Comparison of ENCODE assay signal across 15 mouse cellular contexts in genomic region chr7:110823593-110823992, GRCm38 (mm10). TPM values are rescaled to one million over a fixed set of nuclear protein-coding genes. Genes with fewer than 3 reads are reported as not detected.
A peak's percentile ranks its signal among the peaks of the same experiment; 100 is the strongest.
DNase-seq lines count a peak whose midpoint lies in the region; ATAC-seq lines count a peak whose summit lies in the region.
"Had no signal": no experiment of that assay in that cellular context is flagged by ENCODE, and none has a peak within 500 bp of the region (broad histone marks: within the 10 kb centered on the region; RNA-seq: fewer than 3 reads in every experiment).

No protein-coding gene starts in this region.

- H3K36me3 ChIP-seq in liver, embryonic 13.5 days: peaks cover 78% of the 10 kb centered on the region
- peaks cover 84% of the 10 kb centered on the region for H3K36me3 ChIP-seq in liver, embryonic 12.5 days
- peaks cover 94% of the 10 kb centered on the region for H3K36me3 ChIP-seq in megakaryocyte, embryonic 14.5 days (replicated peaks; ENCODE audit: low read length)

- H3K4me2 ChIP-seq in liver, embryonic 13.5 days: no peak overlapping the region
- no peak overlapping the region for H3K4me2 ChIP-seq in liver, embryonic 12.5 days
- H3K4me2 ChIP-seq: forebrain, embryonic 12.5 days; limb, embryonic 15.5 days had no signal

- 54% methylated on average over 4 of the region's 4 CpGs for WGBS in liver, embryonic 13.5 days (ENCODE audit: insufficient replicate concordance)
- 61% methylated on average over 4 of the region's 4 CpGs for WGBS in liver, embryonic 12.5 days (ENCODE audit: insufficient replicate concordance)

- H3K27me3 ChIP-seq in liver, embryonic 13.5 days: no peaks in the 10 kb centered on the region
- no peaks in the 10 kb centered on the region for H3K27me3 ChIP-seq in liver, embryonic 12.5 days (replicated peaks)
- no peaks in the 10 kb centered on the region for H3K27me3 ChIP-seq in megakaryocyte, embryonic 14.5 days (replicated peaks)
- H3K27me3 ChIP-seq: forebrain, embryonic 12.5 days; limb, embryonic 15.5 days had no signal

- no peak for ATAC-seq in liver, embryonic 13.5 days (ENCODE audit: low read depth)
- ATAC-seq in liver, embryonic 12.5 days: no peak
- ATAC-seq: activated CD4-positive, CD25-positive, alpha-beta regulatory T cell, adult 4 months had no signal

- no peak overlapping the region for H3K4me3 ChIP-seq in liver, embryonic 13.5 days (replicated peaks)
- H3K4me3 ChIP-seq in liver, embryonic 12.5 days: no peak overlapping the region
- no peak overlapping the region for H3K4me3 ChIP-seq in brown adipose tissue, adult 24 weeks (ENCODE audit: insufficient read depth, low read depth, low read length)
- peak overlapping the region; percentile 80 for H3K4me3 ChIP-seq in megakaryocyte, embryonic 14.5 days (replicated peaks)
- H3K4me3 ChIP-seq: forebrain, embryonic 12.5 days; limb, embryonic 15.5 days had no signal

- H3K9me3 ChIP-seq in liver, embryonic 13.5 days (replicated peaks): no peaks in the 10 kb centered on the region
- H3K9me3 ChIP-seq in liver, embryonic 12.5 days (replicated peaks): no peaks in the 10 kb centered on the region
- no peaks in the 10 kb centered on the region for H3K9me3 ChIP-seq in megakaryocyte, embryonic 14.5 days
- H3K9me3 ChIP-seq: forebrain, embryonic 12.5 days; limb, embryonic 15.5 days had no signal

- no peak for DNase-seq in liver, embryonic 13.5 days
- peak; percentile 60 for DNase-seq in Muller cell, postnatal 12 days (ENCODE audit: inconsistent ontology term)
- DNase-seq in thymus, postnatal 4 days: no peak
- no peak for DNase-seq in frontal cortex, postnatal 10 days (ENCODE audit: low spot score in 2 of 2)
- no peak for DNase-seq in retina, postnatal 1 day
- DNase-seq: cerebellum, adult 9-10 months; heart, postnatal 36 days; kidney, adult 11 months; right cerebral cortex, postnatal 14 days had no signal

- H3K9ac ChIP-seq in liver, embryonic 13.5 days: no peak overlapping the region
- H3K9ac ChIP-seq in liver, embryonic 12.5 days: no peak overlapping the region
- H3K9ac ChIP-seq: forebrain, embryonic 12.5 days; limb, embryonic 15.5 days had no signal

- H3K4me1 ChIP-seq in liver, embryonic 13.5 days (replicated peaks): peaks cover 47% of the 10 kb centered on the region
- H3K4me1 ChIP-seq in liver, embryonic 12.5 days: peaks cover 36% of the 10 kb centered on the region
- H3K4me1 ChIP-seq in brown adipose tissue, adult 24 weeks (ENCODE audit: control insufficient read depth, insufficient read depth, insufficient read length, low read length): peaks cover 17% of the 10 kb centered on the region
- peaks cover 56% of the 10 kb centered on the region for H3K4me1 ChIP-seq in megakaryocyte, embryonic 14.5 days
- H3K4me1 ChIP-seq: forebrain, embryonic 12.5 days had no signal

- peak overlapping the region; percentile 23; the same call in 1 of the 2 replicates for H3K27ac ChIP-seq in liver, embryonic 13.5 days
- no peak overlapping the region for H3K27ac ChIP-seq in liver, embryonic 12.5 days
- H3K27ac ChIP-seq in brown adipose tissue, adult 24 weeks (replicated peaks; ENCODE audit: low read depth, low read length): peak overlapping the region; percentile 29
- H3K27ac ChIP-seq: forebrain, embryonic 12.5 days; limb, embryonic 15.5 days had no signal

RNA-seq across cellular contexts. Expression of gene Rnf141, which starts 20.7 kb away (rescaled TPM):
- polyA plus RNA-seq in liver, embryonic 13.5 days (2015; fragmentation: Nextera tagmentation; extraction: Ambion mirVana): 24.0 and 30.3 TPM in 2 replicates
- 29.1 and 31.7 TPM in 2 replicates for polyA plus RNA-seq in liver, embryonic 12.5 days (2016; fragmentation: Nextera tagmentation; extraction: Ambion mirVana)
- 35.2 and 35.6 TPM in 2 replicates for polyA plus RNA-seq in brown adipose tissue, adult 24 weeks (2012; ENCODE audit: insufficient read depth, insufficient read length, missing spikeins)
- polyA plus RNA-seq in megakaryocyte, embryonic 14.5 days (2012; ENCODE audit: insufficient read depth, low replicate concordance): 1.8 TPM in 1 of 2 replicates, not detected in the other

RNA-seq across cellular contexts. Expression of gene Lyve1, which starts 39.4 kb away (rescaled TPM):
- 25.4 and 33.7 TPM in 2 replicates for polyA plus RNA-seq in liver, embryonic 13.5 days (2015; fragmentation: Nextera tagmentation; extraction: Ambion mirVana)
- 26.7 and 28.6 TPM in 2 replicates for polyA plus RNA-seq in liver, embryonic 12.5 days (2016; fragmentation: Nextera tagmentation; extraction: Ambion mirVana)
- 3.5 and 11.1 TPM in 2 replicates for polyA plus RNA-seq in brown adipose tissue, adult 24 weeks (2012; ENCODE audit: insufficient read depth, insufficient read length, missing spikeins)
- 1.7 TPM in 1 of 2 replicates, not detected in the other for polyA plus RNA-seq in megakaryocyte, embryonic 14.5 days (2012; ENCODE audit: insufficient read depth, low replicate concordance)
- polyA plus RNA-seq: activated CD4-positive, CD25-positive, alpha-beta regulatory T cell, adult 4 months had no signal

RNA-seq across cellular contexts. Expression of gene Ampd3, which starts 55.6 kb away (rescaled TPM):
- 26.2 and 34.2 TPM in 2 replicates for polyA plus RNA-seq in liver, embryonic 13.5 days (2015; fragmentation: Nextera tagmentation; extraction: Ambion mirVana)
- polyA plus RNA-seq in liver, embryonic 12.5 days (2016; fragmentation: Nextera tagmentation; extraction: Ambion mirVana): 33.7 and 34.2 TPM in 2 replicates
- 22.4 and 30.0 TPM in 2 replicates for polyA plus RNA-seq in brown adipose tissue, adult 24 weeks (2012; ENCODE audit: insufficient read depth, insufficient read length, missing spikeins)
- polyA plus RNA-seq in megakaryocyte, embryonic 14.5 days (2012; ENCODE audit: insufficient read depth, low replicate concordance): 1.6 TPM in 2 replicates
